Mouse (Mus musculus) brain, embryonic 14.5 days (tissue): ENCODE data around the gene Mgst2.

ENCODE experiments used
- CTCF ChIP-seq: fragments of 200-500 bp; IDR thresholded peaks from 2 replicates; pipeline ENCODE4 v1.5.1; 2012; ENCODE audit warnings: inconsistent platforms, mild to moderate bottlenecking, moderate library complexity, borderline replicate concordance; ENCODE audit not compliant: insufficient read depth, insufficient read length; ENCODE audit errors: extremely low read depth
- POLR2A ChIP-seq: fragments of 200-500 bp; IDR thresholded peaks from 2 replicates; pipeline ENCODE4 v1.6.1; 2012; ENCODE audit warnings: mild to moderate bottlenecking, inconsistent platforms, borderline replicate concordance; ENCODE audit not compliant: poor library complexity, insufficient read depth, insufficient read length, severe bottlenecking; ENCODE audit errors: extremely low read depth

- no peak for TF ChIP-seq POLR2A
- TF ChIP-seq CTCF, result no peak
Measured at GRCm38 (mm10) chr3:51652701-51653100, 7.5 kb upstream of the Mgst2 start.
